8 mouse cellular contexts compared by ENCODE assay signal in the genomic region with DNA sequence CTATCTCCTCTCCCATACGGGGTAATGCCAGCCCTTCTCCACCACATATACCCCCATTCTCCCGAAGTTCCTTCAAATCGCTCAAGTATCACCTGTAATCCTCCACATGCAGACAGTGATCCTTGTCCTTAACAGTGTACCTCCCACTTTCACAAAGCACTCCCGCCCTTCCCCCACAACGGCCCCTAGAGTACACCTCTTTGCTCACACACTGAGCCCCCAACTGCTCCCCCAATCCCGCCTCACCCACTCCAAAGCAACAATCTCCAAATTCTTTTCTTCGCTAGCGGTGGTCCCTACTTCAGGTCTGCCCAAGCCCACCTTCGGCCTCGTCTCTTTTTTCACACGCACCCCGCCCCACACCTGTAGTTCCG. TPM values are rescaled to one million over a fixed set of nuclear protein-coding genes. Genes with fewer than 3 reads are reported as not detected.
DNase-seq lines count a peak whose midpoint lies in the region; ATAC-seq and TF ChIP-seq lines count a peak whose summit lies in the region.

No protein-coding gene starts in this region.

- TF ChIP-seq CTCF in C2C12 (IDR thresholded peaks at IDR 0.05; ENCODE audit: control insufficient read depth, insufficient read depth, insufficient read length): no peak
- TF ChIP-seq CTCF in liver, embryonic 14.5 days (IDR thresholded peaks at IDR 0.05; ENCODE audit: low read depth): no peak

- H3K27me3 ChIP-seq in C2C12 (ENCODE audit: control insufficient read depth, insufficient read depth, insufficient read length): no peaks in the 10 kb centered on the region
- H3K27me3 ChIP-seq in forebrain, embryonic 15.5 days: no peaks in the 10 kb centered on the region
- no peaks in the 10 kb centered on the region for H3K27me3 ChIP-seq in liver, embryonic 14.5 days (ENCODE audit: control insufficient read depth, insufficient read depth, low read length)

- peaks cover 39% of the 10 kb centered on the region for H3K4me1 ChIP-seq in forebrain, embryonic 15.5 days
- peaks cover 17 to 26% of the 10 kb centered on the region in 2 experiments for H3K4me1 ChIP-seq in liver, embryonic 14.5 days (replicated peaks; ENCODE audit: control insufficient read depth in 2 of 2, insufficient read depth in 2 of 2, low read length in 1 of 2)

- intact Hi-C loops in gastrocnemius, postnatal 14 days (cut with DNase I; ENCODE audit: low total_unique reads): loop anchor here (5.0 kb wide), 1 partner anchor 67 kb away; no protein-coding TSS in a partner anchor
- intact Hi-C loops in gastrocnemius, postnatal 36 days (cut with DNase I): loop anchor here (5.0 kb wide), 1 partner anchor 377 kb away; no protein-coding TSS in a partner anchor

- TF ChIP-seq EP300 in liver, embryonic 14.5 days (IDR thresholded peaks at IDR 0.05; ENCODE audit: low read depth): no peak

- peak overlapping the region; percentile 81 for H3K4me2 ChIP-seq in forebrain, embryonic 15.5 days (replicated peaks)
- peak overlapping the region; percentile 83 for H3K4me2 ChIP-seq in liver, embryonic 14.5 days (ENCODE audit: low read depth)

- DNase-seq in gastrocnemius, postnatal 14 days: peak; percentile 29
- DNase-seq in gastrocnemius, postnatal 36 days: no peak
- DNase-seq in liver, embryonic 14.5 days (ENCODE audit: low read depth in 3 of 3, low spot score in 3 of 3): no peak
- DNase-seq in adrenal gland, postnatal 10 days: no peak
- DNase-seq in embryo, embryonic 11 days: no peak
- no peak for DNase-seq in adrenal gland, adult (ENCODE audit: inconsistent age in 2 of 2, low spot score in 1 of 2)

- peak overlapping the region; percentile 31 for H3K4me3 ChIP-seq in C2C12 (ENCODE audit: insufficient read depth, poor library complexity, severe bottlenecking)
- peak overlapping the region; percentile 71 for H3K4me3 ChIP-seq in forebrain, embryonic 15.5 days
- peak overlapping the region; percentile 59 for H3K4me3 ChIP-seq in liver, embryonic 14.5 days (ENCODE audit: insufficient read depth in 1 of 2, low read depth in 2 of 2, low read length in 2 of 2)

- H3ac ChIP-seq in C2C12 (ENCODE audit: control insufficient read depth, insufficient read length, low read depth): no peak overlapping the region

- ATAC-seq in forebrain, embryonic 15.5 days (replicated peaks): peak; percentile 8
- no peak for ATAC-seq in liver, embryonic 14.5 days (ENCODE audit: insufficient read depth)

- H3K36me3 ChIP-seq in C2C12 (ENCODE audit: control insufficient read depth, insufficient read depth): no peaks in the 10 kb centered on the region
- H3K36me3 ChIP-seq in forebrain, embryonic 15.5 days: no peaks in the 10 kb centered on the region
- H3K36me3 ChIP-seq in liver, embryonic 14.5 days (replicated peaks; ENCODE audit: control insufficient read depth, insufficient read depth, low read depth): no peaks in the 10 kb centered on the region

- peak overlapping the region; percentile 55 for H3K9ac ChIP-seq in forebrain, embryonic 15.5 days (replicated peaks)
- H3K9ac ChIP-seq in liver, embryonic 14.5 days (replicated peaks): no peak overlapping the region

- H3K9me3 ChIP-seq in forebrain, embryonic 15.5 days: no peaks in the 10 kb centered on the region
- no peaks in the 10 kb centered on the region for H3K9me3 ChIP-seq in liver, embryonic 14.5 days (ENCODE audit: control insufficient read depth, low read length)

- peak overlapping the region; percentile 93 for H3K27ac ChIP-seq in forebrain, embryonic 15.5 days (replicated peaks)
- H3K27ac ChIP-seq in liver, embryonic 14.5 days: no peak overlapping the region

- 2% methylated on average over 13 of the region's 13 CpGs for WGBS in forebrain, embryonic 15.5 days
- 8% methylated on average over 13 of the region's 13 CpGs for WGBS in liver, embryonic 14.5 days (ENCODE audit: insufficient replicate concordance)

- no peaks in the 10 kb centered on the region for H3K79me2 ChIP-seq in C2C12 (ENCODE audit: control insufficient read depth, insufficient read depth)

- no peaks in the 10 kb centered on the region for H3K79me3 ChIP-seq in C2C12 (ENCODE audit: low read depth)

TF ChIP-seq in C2C12, 6 proteins besides CTCF, POLR2A, EP300 and RAD21:
- TF ChIP-seq MYOG (IDR thresholded peaks at IDR 0.05; ENCODE audit: control insufficient read depth, extremely low read depth, insufficient read length) (no peak), MAX (IDR thresholded peaks at IDR 0.05) (no peak), CEBPB (IDR thresholded peaks at IDR 0.05; ENCODE audit: low read depth) (no peak)

RNA-seq across cellular contexts. Expression of a gene that starts 0.7 kb away (rescaled TPM):
- 10 to 100 TPM; 25.1 to 27.8 TPM for total RNA-seq in gastrocnemius, postnatal 14 days (2021)
- 10 to 100 TPM; 22.1 to 30.6 TPM for total RNA-seq in gastrocnemius, postnatal 36 days (2021)
- 4.8 TPM for polyA plus RNA-seq in C2C12 (2012; fragmentation: generic; extraction: Trizol)
- polyA plus RNA-seq in forebrain, embryonic 15.5 days (2015; fragmentation: Nextera tagmentation; extraction: Ambion mirVana): 44.8 and 45.3 TPM in 2 replicates
- 22.2 and 25.8 TPM in 2 replicates for polyA plus RNA-seq in liver, embryonic 14.5 days (2012; rRNA removed)
- 16.9 and 20.9 TPM in 2 replicates for polyA plus RNA-seq in liver, embryonic 14.5 days (2014; fragmentation: Nextera tagmentation; extraction: Ambion mirVana)
- 10 to 100 TPM; 24.1 to 28.3 TPM for total RNA-seq in adrenal gland, postnatal 10 days (2021)

RNA-seq across cellular contexts. Expression of a gene that starts 13.5 kb away (rescaled TPM):
- 1 to 10 TPM; 4.1 to 4.6 TPM for total RNA-seq in gastrocnemius, postnatal 14 days (2021)
- total RNA-seq in gastrocnemius, postnatal 36 days (2021): 1 to 10 TPM; 2.3 to 2.8 TPM
- polyA plus RNA-seq in C2C12 (2012; fragmentation: generic; extraction: Trizol): 0.08 TPM
- polyA plus RNA-seq in forebrain, embryonic 15.5 days (2015; fragmentation: Nextera tagmentation; extraction: Ambion mirVana): 17.9 and 18.7 TPM in 2 replicates
- 0.59 and 0.73 TPM in 2 replicates for polyA plus RNA-seq in liver, embryonic 14.5 days (2012; rRNA removed)
- 0.19 and 0.37 TPM in 2 replicates for polyA plus RNA-seq in liver, embryonic 14.5 days (2014; fragmentation: Nextera tagmentation; extraction: Ambion mirVana)
- 10 to 100 TPM; 10.0 to 13.1 TPM for total RNA-seq in adrenal gland, postnatal 10 days (2021)

RNA-seq across cellular contexts. Expression of a gene that starts 13.8 kb away (rescaled TPM):
- 10 to 100 TPM; 82.9 to 84.8 TPM for total RNA-seq in gastrocnemius, postnatal 14 days (2021)
- total RNA-seq in gastrocnemius, postnatal 36 days (2021): 10 to 100 TPM; 78.9 to 95.1 TPM
- 133 TPM for polyA plus RNA-seq in C2C12 (2012; fragmentation: generic; extraction: Trizol)
- polyA plus RNA-seq in forebrain, embryonic 15.5 days (2015; fragmentation: Nextera tagmentation; extraction: Ambion mirVana): 259 and 263 TPM in 2 replicates
- polyA plus RNA-seq in liver, embryonic 14.5 days (2012; rRNA removed): 55.8 and 83.2 TPM in 2 replicates
- polyA plus RNA-seq in liver, embryonic 14.5 days (2014; fragmentation: Nextera tagmentation; extraction: Ambion mirVana): 200 and 229 TPM in 2 replicates
- 100 to 1,000 TPM; 177 to 190 TPM for total RNA-seq in adrenal gland, postnatal 10 days (2021)

RNA-seq across cellular contexts. Expression of a gene that starts 19.7 kb away (rescaled TPM):
- 1 to 10 TPM; 5.4 to 6.5 TPM for total RNA-seq in gastrocnemius, postnatal 14 days (2021)
- total RNA-seq in gastrocnemius, postnatal 36 days (2021): 1 to 10 TPM; 5.2 to 5.9 TPM
- 4.9 TPM for polyA plus RNA-seq in C2C12 (2012; fragmentation: generic; extraction: Trizol)
- 23.2 and 23.8 TPM in 2 replicates for polyA plus RNA-seq in forebrain, embryonic 15.5 days (2015; fragmentation: Nextera tagmentation; extraction: Ambion mirVana)
- polyA plus RNA-seq in liver, embryonic 14.5 days (2012; rRNA removed): 9.2 and 10.4 TPM in 2 replicates
- polyA plus RNA-seq in liver, embryonic 14.5 days (2014; fragmentation: Nextera tagmentation; extraction: Ambion mirVana): 8.3 and 11.0 TPM in 2 replicates
- 10 to 100 TPM; 22.0 to 25.8 TPM for total RNA-seq in adrenal gland, postnatal 10 days (2021)

RNA-seq across cellular contexts. Expression of a gene that starts 35.0 kb away (rescaled TPM):
- total RNA-seq in gastrocnemius, postnatal 14 days (2021): 1 to 10 TPM; 2.2 to 2.6 TPM
- total RNA-seq in gastrocnemius, postnatal 36 days (2021): 1 to 10 TPM in 1 of 2 experiments, under 1 TPM in 1; 0.84 to 1.1 TPM
- polyA plus RNA-seq in C2C12 (2012; fragmentation: generic; extraction: Trizol): 3.2 TPM
- 28.1 and 29.9 TPM in 2 replicates for polyA plus RNA-seq in forebrain, embryonic 15.5 days (2015; fragmentation: Nextera tagmentation; extraction: Ambion mirVana)
- 8.2 and 9.9 TPM in 2 replicates for polyA plus RNA-seq in liver, embryonic 14.5 days (2012; rRNA removed)
- 8.3 and 10.0 TPM in 2 replicates for polyA plus RNA-seq in liver, embryonic 14.5 days (2014; fragmentation: Nextera tagmentation; extraction: Ambion mirVana)
- total RNA-seq in adrenal gland, postnatal 10 days (2021): 10 to 100 TPM in 1 of 2 experiments, 1 to 10 TPM in 1; 7.3 to 11.7 TPM
